Mouse (Mus musculus) limb, embryonic 14.5 days (tissue): ENCODE measurements around the gene 2310007B03Rik. TPM values are rescaled to one million over a fixed set of nuclear protein-coding genes. Genes with fewer than 3 reads are reported as not detected.

ENCODE experiments used
- ATAC-seq: fragments of 200-750 bp; cut with Nextera tagmentation; 2 replicates; pipeline ENCODE4 v1.8.0; 2017; ENCODE audit warnings: low read depth, moderate number of reproducible peaks, moderate TSS enrichment; ENCODE audit not compliant: low FRiP score
- DNase-seq: peaks from one replicate; pipeline ENCODE4 v3.0.0-alpha.2; 2015; ENCODE audit warnings: low spot score
- H3K27ac ChIP-seq: fragments of 300-500 bp; sonication (generic); replicated peaks from 2 replicates; pipeline ENCODE4 v1.5.1; 2014; ENCODE audit warnings: low read depth, mild to moderate bottlenecking, low read length, moderate library complexity, mixed read lengths
- H3K27me3 ChIP-seq: fragments of 300-500 bp; sonication (generic); 2 replicates; pipeline ENCODE4 v1.6.1; 2014; ENCODE audit warnings: low read length, mixed read lengths; ENCODE audit not compliant: control insufficient read depth, insufficient read depth
- H3K36me3 ChIP-seq: fragments of 300-500 bp; sonication (generic); 2 replicates; pipeline ENCODE4 v1.6.1; 2014; ENCODE audit warnings: mild to moderate bottlenecking, low read length, moderate library complexity, mixed read lengths; ENCODE audit not compliant: control insufficient read depth, insufficient read depth
- H3K4me1 ChIP-seq: fragments of 300-500 bp; sonication (generic); 2 replicates; pipeline ENCODE4 v1.6.1; 2014; ENCODE audit warnings: antibody characterized with exemption, low read length, mixed read lengths; ENCODE audit not compliant: control insufficient read depth, insufficient read depth
- H3K4me2 ChIP-seq: fragments of 300-500 bp; sonication (generic); replicated peaks from 2 replicates; pipeline ENCODE4 v1.6.1; 2014; ENCODE audit warnings: low read depth, mild to moderate bottlenecking, low read length, moderate library complexity; ENCODE audit not compliant: severe bottlenecking
- H3K4me3 ChIP-seq: fragments of 300-500 bp; sonication (generic); replicated peaks from 2 replicates; pipeline ENCODE4 v1.5.1; 2014; ENCODE audit warnings: low read length
- H3K9ac ChIP-seq: fragments of 300-500 bp; sonication (generic); 2 replicates; pipeline ENCODE4 v1.6.1; 2014; ENCODE audit warnings: mild to moderate bottlenecking, low read depth, low read length, moderate library complexity; ENCODE audit not compliant: severe bottlenecking
- H3K9me3 ChIP-seq: fragments of 300-500 bp; sonication (generic); 2 replicates; pipeline ENCODE4 v1.6.1; 2016; ENCODE audit warnings: low read length; ENCODE audit not compliant: control insufficient read depth
- POLR2A ChIP-seq: fragments of 200-500 bp; IDR thresholded peaks from 2 replicates; pipeline ENCODE4 v1.8.0; 2012; ENCODE audit warnings: inconsistent platforms, mild to moderate bottlenecking, moderate library complexity, borderline replicate concordance; ENCODE audit not compliant: insufficient read depth, insufficient read length; ENCODE audit errors: extremely low read depth
- WGBS: fragments of 180-500 bp; shearing (Covaris S2); extraction: QIAGEN DNeasy Blood & Tissue Kit; methylation state at CpG from one replicate; pipeline ENCODE4 v1.1.7; 2014; 5-methylcytosine and 5-hydroxymethylcytosine counted together
- polyA plus RNA-seq, 2 experiments: library from polyadenylated mRNA; depleted of rRNA in 1 of 2; stranded (reverse) in 1 of 2; unstranded in 1 of 2; fragments of >200 nt; fragmentation: Nextera tagmentation in 1 of 2; extraction: Ambion mirVana in 1 of 2; gene quantifications; 2 replicates each; pipeline versions ENCODE4 v1.2.1 to v1.2.3; 2012 to 2014

The 2310007B03Rik gene
- polyA plus RNA-seq, 2 experiments, result 4.2 to 9.0 TPM

- Histone ChIP-seq H3K9ac (no peak overlapping the region), H3K9me3 (no peaks in the 10 kb centered on the region), H3K27me3 (no peaks in the 10 kb centered on the region), H3K36me3 (no peaks in the 10 kb centered on the region), H3K4me3 (peak overlapping the region; percentile 27; the same call in 1 of the 2 replicates), H3K4me1 (peaks cover 32% of the 10 kb centered on the region), H3K4me2 (peak overlapping the region; percentile 64), H3K27ac (peak overlapping the region; percentile 82; the same call in 1 of the 2 replicates)
- WGBS, result 8% methylated on average over 6 of the region's 6 CpGs
- TF ChIP-seq POLR2A, result no peak
- DNase-seq (no peak), ATAC-seq (no peak)
These were observed 15.1 kb upstream of the 2310007B03Rik start for GRCm38 (mm10) chr1:93175849-93176248.

- Histone ChIP-seq H3K36me3 (no peaks in the 10 kb centered on the region), H3K4me2 (no peak overlapping the region), H3K27ac (no peak overlapping the region), H3K4me3 (no peak overlapping the region), H3K27me3 (no peaks in the 10 kb centered on the region), H3K4me1 (peaks cover 32% of the 10 kb centered on the region), H3K9ac (no peak overlapping the region), H3K9me3 (no peaks in the 10 kb centered on the region)
- ATAC-seq (peak; percentile 64), DNase-seq (peak; percentile 88)
- 0% methylated on average over 4 of the region's 4 CpGs for WGBS
- TF ChIP-seq POLR2A, result no peak
These were observed 13.7 kb upstream of the 2310007B03Rik start for GRCm38 (mm10) chr1:93174399-93174798.

- 70% methylated on average over 4 of the region's 4 CpGs for WGBS
- H3K9ac ChIP-seq, result no peak overlapping the region
- no peak for ATAC-seq
These were observed 12.9 kb upstream of the 2310007B03Rik start for GRCm38 (mm10) chr1:93173665-93174064.

GRCm38 (mm10) chr1:93168295-93168775, 7.6 kb upstream of the 2310007B03Rik start, which contains the start of gene Crocc2:
Crocc2 (plus strand) TSS chr1:93168725.
- H3K27ac ChIP-seq, result no peak within 1 kb of the TSS
- no peaks in the 10 kb centered on the region for H3K9me3 ChIP-seq
- H3K4me1 ChIP-seq, result no peaks in the 10 kb centered on the region
- no peaks in the 10 kb centered on the region for H3K27me3 ChIP-seq
- ATAC-seq (no peak), DNase-seq (no peak)
- 52% methylated on average over 10 of the region's 10 CpGs for WGBS
- no peak within 1 kb of the TSS for H3K9ac ChIP-seq
- TF ChIP-seq POLR2A, result no peak
- no peaks in the 10 kb centered on the region for H3K36me3 ChIP-seq
- no peak within 1 kb of the TSS for H3K4me2 ChIP-seq
- no peak within 1 kb of the TSS for H3K4me3 ChIP-seq

More at GRCm38 (mm10) chr1:93173665-93174064, 12.9 kb upstream of the 2310007B03Rik start:
- Histone ChIP-seq H3K9me3 (no peaks in the 10 kb centered on the region), H3K36me3 (no peaks in the 10 kb centered on the region), H3K27me3 (no peaks in the 10 kb centered on the region), H3K4me2 (no peak overlapping the region), H3K27ac (no peak overlapping the region), H3K4me3 (no peak overlapping the region), H3K4me1 (peaks cover 32% of the 10 kb centered on the region)
- TF ChIP-seq POLR2A, result no peak
- no peak for DNase-seq

GRCm38 (mm10) chr1:93166346-93167079, 5.8 kb upstream of the 2310007B03Rik start:
- H3K4me3 ChIP-seq, result no peak overlapping the region
- no peaks in the 10 kb centered on the region for H3K27me3 ChIP-seq
- H3K4me2 ChIP-seq, result no peak overlapping the region
- 83% methylated on average over 11 of the region's 11 CpGs for WGBS
- no peak for ATAC-seq
- no peak overlapping the region for H3K9ac ChIP-seq
- no peaks in the 10 kb centered on the region for H3K9me3 ChIP-seq
- no peak overlapping the region for H3K27ac ChIP-seq
- TF ChIP-seq POLR2A, result no peak
- no peaks in the 10 kb centered on the region for H3K36me3 ChIP-seq
- DNase-seq, result no peak
- no peaks in the 10 kb centered on the region for H3K4me1 ChIP-seq
